Mouse (Mus musculus): Measurements from ENCODE around the gene Ift27.

- TF ChIP-seq CTCF (conservative IDR thresholded peaks at IDR 0.05; ENCODE audit: insufficient read depth, insufficient read length, low read depth, low read length): peak; percentile 91
- TF ChIP-seq POLR2A (IDR thresholded peaks at IDR 0.05; ENCODE audit: low read depth, low read length): no peak
These were observed 4.5 kb upstream of the Ift27 start for GRCm38 (mm10) chr15:78178397-78178796.
